Mouse (Mus musculus): Measurements from ENCODE around the gene Galnt2. TPM values are rescaled to one million over a fixed set of nuclear protein-coding genes. Genes with fewer than 3 reads are reported as not detected.

The Galnt2 gene
- polyA plus RNA-seq, 1 experiment from 2014 or later = 86.2 TPM

GRCm38 (mm10) chr8:124284333-124284711 is 53.1 kb downstream of the Galnt2 start:
- Histone ChIP-seq H3K4me2 (replicated peaks) (peak overlapping the region; percentile 37), H3K4me3 (no peak overlapping the region)

GRCm38 (mm10) chr8:124284984-124285576 is 53.9 kb downstream of the Galnt2 start:
- 9% methylated on average over 9 of the region's 9 CpGs for WGBS
- H3K4me3 ChIP-seq = no peak overlapping the region

More at GRCm38 (mm10) chr8:124284333-124284711, 53.1 kb downstream of the Galnt2 start:
- peak; percentile 90 for ATAC-seq (ENCODE audit: low FRiP score, low read depth)
- Histone ChIP-seq H3K27me3 (no peaks in the 10 kb centered on the region), H3K9ac (replicated peaks) (no peak overlapping the region), H3K36me3 (no peaks in the 10 kb centered on the region), H3K4me1 (peaks cover 72% of the 10 kb centered on the region), H3K27ac (replicated peaks) (peak overlapping the region; percentile 98), H3K9me3 (no peaks in the 10 kb centered on the region)
- 2% methylated on average over 6 of the region's 6 CpGs for WGBS

GRCm38 (mm10) chr8:124286461-124287124 is 55.4 kb downstream of the Galnt2 start:
- H3K27ac ChIP-seq (replicated peaks) = peak overlapping the region; percentile 98
- H3K4me3 ChIP-seq = no peak overlapping the region
- H3K4me2 ChIP-seq (replicated peaks) = no peak overlapping the region
- peaks cover 61% of the 10 kb centered on the region for H3K4me1 ChIP-seq
- no peaks in the 10 kb centered on the region for H3K27me3 ChIP-seq
- H3K9me3 ChIP-seq = no peaks in the 10 kb centered on the region
- no peaks in the 10 kb centered on the region for H3K36me3 ChIP-seq
- ATAC-seq (ENCODE audit: low FRiP score, low read depth) = peak; percentile 27
- H3K9ac ChIP-seq (replicated peaks) = no peak overlapping the region
- 58% methylated on average over 4 of the region's 4 CpGs for WGBS

More at GRCm38 (mm10) chr8:124284984-124285576, 53.9 kb downstream of the Galnt2 start:
- Histone ChIP-seq H3K9me3 (no peaks in the 10 kb centered on the region), H3K27me3 (no peaks in the 10 kb centered on the region), H3K4me1 (peaks cover 72% of the 10 kb centered on the region), H3K27ac (replicated peaks) (peak overlapping the region; percentile 98), H3K4me2 (replicated peaks) (peak overlapping the region; percentile 37), H3K9ac (replicated peaks) (no peak overlapping the region), H3K36me3 (no peaks in the 10 kb centered on the region)
- peak; percentile 32; the same call in 1 of the 2 replicates for ATAC-seq (ENCODE audit: low FRiP score, low read depth)

GRCm38 (mm10) chr8:124288215-124288864 is 57.1 kb downstream of the Galnt2 start:
- no peak overlapping the region for H3K4me2 ChIP-seq (replicated peaks)
- no peaks in the 10 kb centered on the region for H3K27me3 ChIP-seq
- no peaks in the 10 kb centered on the region for H3K36me3 ChIP-seq
- no peak for ATAC-seq (ENCODE audit: low FRiP score, low read depth)
- 87% methylated on average over 4 of the region's 4 CpGs for WGBS
- no peak overlapping the region for H3K4me3 ChIP-seq
- peaks cover 46% of the 10 kb centered on the region for H3K4me1 ChIP-seq
- H3K27ac ChIP-seq (replicated peaks) = no peak overlapping the region
- no peak overlapping the region for H3K9ac ChIP-seq (replicated peaks)
- no peaks in the 10 kb centered on the region for H3K9me3 ChIP-seq

- Histone ChIP-seq H3K36me3 (no peaks in the 10 kb centered on the region), H3K27ac (replicated peaks) (no peak overlapping the region), H3K27me3 (no peaks in the 10 kb centered on the region), H3K9ac (replicated peaks) (no peak overlapping the region), H3K4me2 (replicated peaks) (no peak overlapping the region), H3K4me3 (no peak overlapping the region), H3K4me1 (peaks cover 45% of the 10 kb centered on the region), H3K9me3 (no peaks in the 10 kb centered on the region)
- WGBS = 93% methylated on average over 5 of the region's 5 CpGs
- ATAC-seq (ENCODE audit: low FRiP score, low read depth) = no peak
Observed at GRCm38 (mm10) chr8:124289481-124290050, 58.4 kb downstream of the Galnt2 start.

GRCm38 (mm10) chr8:124290911-124291691 is 59.9 kb downstream of the Galnt2 start:
- WGBS = 91% methylated on average over 9 of the region's 9 CpGs
- Histone ChIP-seq H3K9me3 (no peaks in the 10 kb centered on the region), H3K4me2 (replicated peaks) (no peak overlapping the region), H3K27ac (replicated peaks) (no peak overlapping the region), H3K4me3 (no peak overlapping the region), H3K9ac (replicated peaks) (no peak overlapping the region), H3K4me1 (peaks cover 32% of the 10 kb centered on the region), H3K36me3 (0 out of 2 replicates have a peak, but pooled peaks cover 5% of the 10 kb centered on the region), H3K27me3 (no peaks in the 10 kb centered on the region)
- no peak for ATAC-seq (ENCODE audit: low FRiP score, low read depth)

GRCm38 (mm10) chr8:124291693-124292092 is 60.5 kb downstream of the Galnt2 start:
- peaks cover 26% of the 10 kb centered on the region for H3K4me1 ChIP-seq
- no peak overlapping the region for H3K27ac ChIP-seq (replicated peaks)
- 80% methylated on average over 5 of the region's 5 CpGs for WGBS
- H3K9me3 ChIP-seq = no peaks in the 10 kb centered on the region
- no peak overlapping the region for H3K4me2 ChIP-seq (replicated peaks)
- H3K4me3 ChIP-seq = no peak overlapping the region
- no peaks in the 10 kb centered on the region for H3K27me3 ChIP-seq
- 0 out of 2 replicates have a peak, but pooled peaks cover 5% of the 10 kb centered on the region for H3K36me3 ChIP-seq
- no peak for ATAC-seq (ENCODE audit: low FRiP score, low read depth)
- H3K9ac ChIP-seq (replicated peaks) = no peak overlapping the region

GRCm38 (mm10) chr8:124292965-124293364 is 61.8 kb downstream of the Galnt2 start:
- Histone ChIP-seq H3K36me3 (peaks cover 7% of the 10 kb centered on the region; the same call in 1 of the 2 replicates), H3K4me2 (replicated peaks) (no peak overlapping the region), H3K9me3 (no peaks in the 10 kb centered on the region), H3K4me3 (no peak overlapping the region), H3K27ac (replicated peaks) (0 out of 2 replicates have a peak overlapping the region, but pooled peaks have one; percentile 0), H3K27me3 (no peaks in the 10 kb centered on the region), H3K9ac (replicated peaks) (no peak overlapping the region), H3K4me1 (peaks cover 16% of the 10 kb centered on the region)
- 88% methylated on average over 9 of the region's 9 CpGs for WGBS
- no peak for ATAC-seq (ENCODE audit: low FRiP score, low read depth)

- Histone ChIP-seq H3K4me1 (peaks cover 16% of the 10 kb centered on the region), H3K27ac (replicated peaks) (peak overlapping the region; percentile 40), H3K9ac (replicated peaks) (no peak overlapping the region), H3K4me2 (replicated peaks) (no peak overlapping the region), H3K9me3 (no peaks in the 10 kb centered on the region), H3K27me3 (no peaks in the 10 kb centered on the region), H3K36me3 (peaks cover 8% of the 10 kb centered on the region; the same call in 1 of the 2 replicates), H3K4me3 (no peak overlapping the region)
- ATAC-seq (ENCODE audit: low FRiP score, low read depth) = no peak
- 83% methylated on average over 6 of the region's 6 CpGs for WGBS
Observed at GRCm38 (mm10) chr8:124294425-124294824, 63.2 kb downstream of the Galnt2 start.

GRCm38 (mm10) chr8:124294900-124295299 is 63.7 kb downstream of the Galnt2 start:
- no peak overlapping the region; the same call in 1 of the 2 replicates for H3K27ac ChIP-seq (replicated peaks)
- H3K36me3 ChIP-seq = peaks cover 8% of the 10 kb centered on the region; the same call in 1 of the 2 replicates
- no peak overlapping the region for H3K4me2 ChIP-seq (replicated peaks)
- WGBS = 83% methylated on average over 10 of the region's 10 CpGs
- no peaks in the 10 kb centered on the region for H3K27me3 ChIP-seq
- H3K4me3 ChIP-seq = no peak overlapping the region
- ATAC-seq (ENCODE audit: low FRiP score, low read depth) = no peak
- H3K4me1 ChIP-seq = peaks cover 16% of the 10 kb centered on the region
- no peaks in the 10 kb centered on the region for H3K9me3 ChIP-seq
- H3K9ac ChIP-seq (replicated peaks) = no peak overlapping the region

- H3K9me3 ChIP-seq = no peaks in the 10 kb centered on the region
- no peak overlapping the region for H3K4me2 ChIP-seq (replicated peaks)
- no peak overlapping the region for H3K4me3 ChIP-seq
- WGBS = 93% methylated on average over 6 of the region's 6 CpGs
- peaks cover 16% of the 10 kb centered on the region for H3K4me1 ChIP-seq
- H3K9ac ChIP-seq (replicated peaks) = no peak overlapping the region
- peaks cover 8% of the 10 kb centered on the region; the same call in 1 of the 2 replicates for H3K36me3 ChIP-seq
- H3K27me3 ChIP-seq = no peaks in the 10 kb centered on the region
- ATAC-seq (ENCODE audit: low FRiP score, low read depth) = no peak
- H3K27ac ChIP-seq (replicated peaks) = no peak overlapping the region
Observed at GRCm38 (mm10) chr8:124295357-124295756, 64.2 kb downstream of the Galnt2 start.

Data from midbrain, embryonic 12.5 days (tissue).